Mouse (Mus musculus) testis, adult 2 months (tissue): Measurements from ENCODE around the gene Capns1.

Experiments used
- CTCF ChIP-seq: fragments of 200-500 bp; IDR thresholded peaks from 2 replicates; pipeline ENCODE4 v1.5.1; 2012; ENCODE audit warnings: low read depth, mild to moderate bottlenecking, inconsistent platforms, low read length, moderate library complexity; ENCODE audit not compliant: control insufficient read depth, insufficient read depth, insufficient replicate concordance
- POLR2A ChIP-seq: fragments of 200-500 bp; IDR thresholded peaks from 2 replicates; pipeline ENCODE4 v1.6.1; 2012; ENCODE audit warnings: low read depth, mild to moderate bottlenecking, inconsistent platforms, low read length, moderate library complexity; ENCODE audit not compliant: control insufficient read depth

DNA sequence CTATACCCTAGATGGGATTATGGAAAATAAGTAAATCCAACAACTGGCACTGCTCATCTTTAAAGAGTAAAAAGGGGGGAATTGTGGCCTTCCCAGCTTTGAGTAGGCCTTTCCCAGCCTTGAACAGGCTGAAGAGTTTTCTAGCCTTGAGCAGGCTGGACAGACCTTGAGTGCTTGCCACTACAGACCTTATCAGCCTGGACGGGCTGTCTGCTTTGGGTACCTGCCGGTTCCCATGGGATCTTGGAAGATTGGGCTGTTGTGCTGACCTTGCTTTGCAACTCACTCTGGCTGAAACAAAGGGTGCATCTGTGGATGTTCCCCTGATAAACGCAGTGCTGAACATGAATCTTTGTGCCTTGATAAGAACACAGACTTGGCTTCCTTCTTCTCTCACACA, 15.3 kb upstream of the Capns1 start:
- no peak for TF ChIP-seq CTCF
- no peak for TF ChIP-seq POLR2A
